Comparison of ENCODE assay signal across 18 mouse cellular contexts in the genomic region with DNA sequence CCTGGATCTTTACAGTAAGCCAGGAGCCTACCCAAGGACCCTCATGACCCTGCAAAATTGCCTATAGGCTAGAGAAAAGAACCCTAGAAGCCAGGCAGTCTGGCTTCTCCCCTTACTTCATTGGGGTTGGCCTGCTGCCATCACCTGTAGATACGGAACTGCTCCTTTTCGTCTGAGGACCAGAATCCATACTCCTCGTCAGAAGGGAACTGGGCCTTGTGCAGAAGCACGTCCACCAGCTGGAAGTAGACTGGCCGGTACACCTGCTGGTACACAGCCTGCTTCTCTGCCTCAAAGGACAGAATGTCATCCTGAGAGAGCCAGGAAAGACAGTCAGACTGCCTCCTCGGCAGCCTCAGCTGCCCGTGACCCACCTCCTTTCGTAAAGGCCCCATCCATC. TPM values are rescaled to one million over a fixed set of nuclear protein-coding genes. Genes with fewer than 3 reads are reported as not detected.
DNase-seq lines count a peak whose midpoint lies in the region; TF ChIP-seq lines count a peak whose summit lies in the region.
"Had no signal": no experiment of that assay in that cellular context is flagged by ENCODE, and none has a peak within 500 bp of the region (broad histone marks: within the 10 kb centered on the region; RNA-seq: fewer than 3 reads in every experiment).

No protein-coding gene starts in this region.

- peak; percentile 68 for DNase-seq in cerebellum, adult 11-12 months
- no peak for DNase-seq in cerebellum, postnatal 36 days
- peak; percentile 54 for DNase-seq in cerebellum, adult 8-10 months
- DNase-seq in cerebellum, adult 9-10 months, result no peak
- DNase-seq in layer of hippocampus, adult 2 months (ENCODE audit: low spot score in 2 of 2), result no peak
- DNase-seq in layer of hippocampus, postnatal 36 days, result no peak
- peak; percentile 55 for DNase-seq in brain, adult 2 months (ENCODE audit: low read depth, low spot score)
- no peak for DNase-seq in lung, adult 18-20 months
- DNase-seq: adrenal gland, adult 8-10 months; adrenal gland, postnatal 25 days; forebrain, postnatal 0 days; gastrocnemius, postnatal 36 days; kidney, adult 2 months had no signal

- no peak for TF ChIP-seq CTCF in layer of hippocampus, adult 2 months (conservative IDR thresholded peaks at IDR 0.05)

- H3K4me3 ChIP-seq in layer of hippocampus, adult 2 months, result no peak overlapping the region
- H3K4me3 ChIP-seq: embryonic facial prominence, embryonic 12.5 days; embryonic facial prominence, embryonic 15.5 days; hindbrain, embryonic 12.5 days; hindbrain, embryonic 15.5 days had no signal

- peak overlapping the region; percentile 79 for H3K27ac ChIP-seq in layer of hippocampus, adult 2 months
- H3K27ac ChIP-seq: embryonic facial prominence, embryonic 12.5 days; embryonic facial prominence, embryonic 15.5 days; hindbrain, embryonic 12.5 days; hindbrain, embryonic 15.5 days had no signal

RNA-seq across cellular contexts. Expression of a gene that starts 10.0 kb away (rescaled TPM):
- 100 to 1,000 TPM; 133 to 138 TPM for total RNA-seq in layer of hippocampus, adult 2 months (2021)
- total RNA-seq in layer of hippocampus, postnatal 36 days (2021), result 100 to 1,000 TPM; 120 to 130 TPM

RNA-seq across cellular contexts. Expression of a gene that starts 12.9 kb away (rescaled TPM):
- 10 to 100 TPM; 10.1 to 12.1 TPM for total RNA-seq in layer of hippocampus, adult 2 months (2021)
- 10 to 100 TPM; 10.9 to 11.5 TPM for total RNA-seq in layer of hippocampus, postnatal 36 days (2021)

RNA-seq across cellular contexts. Expression of a gene that starts 17.6 kb away (rescaled TPM):
- 100 to 1,000 TPM; 411 to 424 TPM for total RNA-seq in layer of hippocampus, adult 2 months (2021)
- 100 to 1,000 TPM; 418 to 429 TPM for total RNA-seq in layer of hippocampus, postnatal 36 days (2021)

RNA-seq across cellular contexts. Expression of a gene that starts 21.5 kb away (rescaled TPM):
- 10 to 100 TPM; 58.6 to 61.3 TPM for total RNA-seq in layer of hippocampus, adult 2 months (2021)
- total RNA-seq in layer of hippocampus, postnatal 36 days (2021), result 10 to 100 TPM; 65.9 to 67.0 TPM
- total RNA-seq: hematopoietic stem cell, adult 5-6 weeks had no signal

RNA-seq across cellular contexts. Expression of a gene that starts 24.8 kb away (rescaled TPM):
- 1 to 10 TPM; 1.8 to 1.9 TPM for total RNA-seq in layer of hippocampus, adult 2 months (2021)
- 1 to 10 TPM; 1.1 to 1.9 TPM for total RNA-seq in layer of hippocampus, postnatal 36 days (2021)

Comparison
In these comparisons a context has a peak if more than half of its experiments do, and no peak if none do; other contexts are left out.
1. DNase-seq: peak in cerebellum, adult 11-12 months (single experiment), cerebellum, adult 8-10 months (single experiment) and brain, adult 2 months (single experiment); none in cerebellum, postnatal 36 days (0 of 2), cerebellum, adult 9-10 months (single experiment), layer of hippocampus, adult 2 months (0 of 2), layer of hippocampus, postnatal 36 days (0 of 2) and lung, adult 18-20 months (0 of 2).